Mouse (Mus musculus) spleen, postnatal 4 days (tissue): ENCODE measurements around the gene Plppr1.

Experiments used
- DNase-seq, 2 experiments: peaks; one replicate each; pipeline ENCODE4 v3.0.0; 2022; ENCODE audit warnings: low spot score in 2 of 2

The Plppr1 gene

GRCm38 (mm10) chr4:49118842-49119241 lies 59.8 kb downstream of the Plppr1 start:
- no peak for DNase-seq

GRCm38 (mm10) chr4:49144798-49145197 lies 85.7 kb downstream of the Plppr1 start:
- DNase-seq: no peak

GRCm38 (mm10) chr4:49148775-49149174 lies 89.7 kb downstream of the Plppr1 start:
- DNase-seq: no peak

GRCm38 (mm10) chr4:49149251-49149650 lies 90.2 kb downstream of the Plppr1 start:
- DNase-seq: no peak

GRCm38 (mm10) chr4:49153849-49154248 lies 94.8 kb downstream of the Plppr1 start:
- DNase-seq: peak; percentile 40 to 71

GRCm38 (mm10) chr4:49156781-49157180 lies 97.7 kb downstream of the Plppr1 start:
- DNase-seq: no peak

- no peak for DNase-seq
Observed at GRCm38 (mm10) chr4:49163285-49163684, 104.2 kb downstream of the Plppr1 start.

GRCm38 (mm10) chr4:49166391-49166790 lies 107.3 kb downstream of the Plppr1 start:
- no peak for DNase-seq

- no peak for DNase-seq
Observed at GRCm38 (mm10) chr4:49167030-49167429, 108.0 kb downstream of the Plppr1 start.

- no peak for DNase-seq
Observed at GRCm38 (mm10) chr4:49169498-49169897, 110.4 kb downstream of the Plppr1 start.

- DNase-seq: no peak
Observed at GRCm38 (mm10) chr4:49178101-49178500, 119.0 kb downstream of the Plppr1 start.

GRCm38 (mm10) chr4:49178891-49179290 lies 119.8 kb downstream of the Plppr1 start:
- no peak for DNase-seq

- no peak for DNase-seq
Observed at GRCm38 (mm10) chr4:49179471-49180181, 120.6 kb downstream of the Plppr1 start.

- DNase-seq: no peak
Observed at GRCm38 (mm10) chr4:49189991-49190526, 131.0 kb downstream of the Plppr1 start.

- DNase-seq: no peak
Observed at GRCm38 (mm10) chr4:49197125-49197747, 138.2 kb downstream of the Plppr1 start.

- no peak for DNase-seq
Observed at GRCm38 (mm10) chr4:49210457-49210856, 151.4 kb downstream of the Plppr1 start.

- DNase-seq: no peak
Observed at GRCm38 (mm10) chr4:49211582-49211981, 152.5 kb downstream of the Plppr1 start.

GRCm38 (mm10) chr4:49212616-49213544 lies 153.8 kb downstream of the Plppr1 start:
- DNase-seq: no peak

GRCm38 (mm10) chr4:49214341-49214740 lies 155.3 kb downstream of the Plppr1 start:
- DNase-seq: no peak

- no peak for DNase-seq
Observed at GRCm38 (mm10) chr4:49223501-49223900, 164.4 kb downstream of the Plppr1 start.

GRCm38 (mm10) chr4:49225021-49225420 lies 165.9 kb downstream of the Plppr1 start:
- no peak for DNase-seq
